Mouse (Mus musculus) CH12.LX (cell line): ENCODE measurements around the gene Gm20390.

Experiments used
- CTCF ChIP-seq, 2 experiments: IDR thresholded peaks in 1 of 2; conservative IDR thresholded peaks in 1 of 2; 2 replicates each; pipeline ENCODE4 v1.5.1; 2011 to 2012; ENCODE audit warnings: low read depth in 2 of 2, low read length in 2 of 2, improper control_type of control experiment in 1 of 2, inconsistent platforms in 1 of 2, mild to moderate bottlenecking in 1 of 2, moderate library complexity in 1 of 2
- E2F4 ChIP-seq: IDR thresholded peaks from 2 replicates; pipeline ENCODE4 v1.6.1; 2011; ENCODE audit warnings: low read depth, low read length, improper control_type of control experiment; ENCODE audit not compliant: insufficient replicate concordance
- ETS1 ChIP-seq: conservative IDR thresholded peaks from 2 replicates; pipeline ENCODE4 v1.6.1; 2012; ENCODE audit warnings: low read depth, mild to moderate bottlenecking, inconsistent platforms, low read length, improper control_type of control experiment, moderate library complexity
- MXI1 ChIP-seq: IDR thresholded peaks from 2 replicates; pipeline ENCODE4 v1.6.1; 2011; ENCODE audit warnings: mild to moderate bottlenecking, low read depth, low read length, improper control_type of control experiment
- TBP ChIP-seq: conservative IDR thresholded peaks from 2 replicates; pipeline ENCODE4 v1.6.1; 2011; ENCODE audit warnings: low read depth, low read length, improper control_type of control experiment

GRCm38 (mm10) chr11:93965391-93965790 lies 2.7 kb downstream of the Gm20390 start:
- TF ChIP-seq E2F4 = no peak
- no peak for TF ChIP-seq TBP
- TF ChIP-seq ETS1 = no peak
- TF ChIP-seq CTCF (conservative IDR thresholded peaks at IDR 0.05 in 1 of 2, IDR thresholded peaks at IDR 0.05 in 1 of 2; ENCODE audit: low read depth in 2 of 2, low read length in 2 of 2) = no peak
- TF ChIP-seq MXI1 = no peak
